Mouse (Mus musculus): Measurements from ENCODE around the gene Grap.
"Not testable (repeated sequence)": the region's sequence is repeated elsewhere in the genome, so short reads cannot be mapped to it uniquely, and the experiment has no call there.

The Grap gene

GRCm38 (mm10) chr11:61652686-61653447, at the start of gene Grap:
TSS of gene Grap (plus strand) at chr11:61653265.
- in situ Hi-C loops (cut with MboI, MseI) = loop anchor here (10.0 kb wide), 1 partner anchor 718 kb away; the partner anchor contains the start of gene Map2k3

DNA sequence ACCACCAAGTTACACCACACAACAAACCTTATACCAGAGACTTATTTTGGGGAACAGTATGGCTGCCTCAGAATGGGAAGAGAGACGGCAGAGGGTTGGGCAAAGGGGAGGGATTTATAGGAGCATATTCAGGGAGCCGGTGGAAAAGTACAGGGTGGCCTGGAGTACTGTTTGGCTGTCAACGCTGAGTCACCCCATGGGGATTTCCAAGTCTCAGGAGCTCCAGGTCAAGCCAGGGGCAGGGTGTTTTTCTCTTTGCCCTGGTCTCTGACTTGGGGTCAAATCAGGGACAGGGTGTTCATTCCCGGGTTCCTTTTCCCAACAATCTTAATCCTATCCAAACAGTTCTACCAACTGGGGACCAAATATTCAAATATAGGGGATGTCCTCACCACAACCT, 45.0 kb upstream of the Grap start:
- in situ Hi-C loops (cut with MboI, MseI) = no loop called here

DNA sequence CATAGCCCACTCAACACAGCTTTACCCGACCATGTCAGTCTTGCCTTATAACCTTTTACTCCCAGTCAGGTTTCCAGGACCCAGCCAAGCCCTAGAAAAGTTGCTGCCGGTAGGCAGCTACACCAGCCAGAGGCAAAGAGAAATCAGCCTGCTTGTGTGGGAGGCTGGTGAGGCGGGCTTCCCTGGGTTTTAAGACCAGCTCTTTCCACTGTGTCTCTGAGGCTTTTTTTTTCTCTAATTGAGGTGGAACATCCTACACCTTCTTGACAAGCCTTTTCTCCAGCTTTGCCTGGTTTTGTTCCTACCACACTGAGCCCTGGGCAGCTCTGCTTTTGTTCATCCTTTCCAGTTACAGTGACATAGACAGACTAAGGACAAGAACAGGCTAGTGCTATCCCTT, 41.9 kb upstream of the Grap start:
- in situ Hi-C loops (cut with MboI, MseI) = no loop called here

DNA sequence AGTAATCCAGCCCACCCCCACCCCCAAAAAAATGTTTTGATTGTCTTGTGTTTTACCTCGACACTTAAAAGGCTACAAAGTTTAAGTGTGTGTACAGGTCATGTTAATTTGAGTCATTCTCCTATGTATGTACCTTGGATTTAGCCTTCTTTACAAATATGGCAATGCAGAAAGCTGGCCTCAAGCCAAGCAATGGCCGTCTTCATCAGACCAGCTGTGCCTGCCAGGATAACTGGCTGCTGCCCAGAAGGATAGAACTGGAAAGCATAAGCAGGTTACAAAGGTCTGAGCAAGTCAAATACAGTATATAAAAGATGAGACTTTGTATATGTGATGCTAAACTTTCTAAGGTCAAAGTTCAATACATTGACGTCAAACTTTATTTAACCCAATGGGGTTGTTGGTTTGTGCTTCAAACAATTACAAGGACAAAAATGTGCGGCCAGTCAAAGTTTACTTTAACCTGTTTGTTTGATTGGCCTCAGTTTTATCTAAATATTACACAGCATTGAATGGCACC, 40.9 kb upstream of the Grap start:
- in situ Hi-C loops (cut with MboI, MseI) = no loop called here

DNA sequence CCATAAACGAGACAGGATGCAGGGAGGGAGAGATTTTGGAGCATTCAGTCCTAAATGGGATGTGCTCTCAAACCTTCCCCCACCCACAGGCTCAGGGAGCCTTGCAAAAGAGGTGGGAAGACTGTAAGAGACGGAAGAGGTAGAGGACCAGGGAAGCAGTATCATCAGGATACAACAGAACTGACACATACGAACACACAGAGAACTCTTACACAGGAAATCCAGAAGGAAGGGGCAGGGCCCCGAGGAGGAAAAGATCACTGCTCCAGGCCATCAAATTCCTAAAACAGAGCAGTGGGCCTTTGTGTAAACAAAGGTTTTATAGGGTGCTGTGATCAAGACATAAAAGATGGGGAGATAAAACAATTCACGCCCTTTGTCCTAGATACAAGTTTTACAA, 38.7 kb upstream of the Grap start:
- in situ Hi-C loops (cut with MboI, MseI) = no loop called here

- in situ Hi-C loops (cut with MboI, MseI) = loop anchor here (5.0 kb wide), 1 partner anchor 44 kb away; no protein-coding TSS in a partner anchor
Measured at GRCm38 (mm10) chr11:61615686-61616522, 37.2 kb upstream of the Grap start.

GRCm38 (mm10) chr11:61616523-61617292, 36.4 kb upstream of the Grap start:
- in situ Hi-C loops (cut with MboI, MseI) = loop anchor here (5.0 kb wide), 1 partner anchor 44 kb away; no protein-coding TSS in a partner anchor

DNA sequence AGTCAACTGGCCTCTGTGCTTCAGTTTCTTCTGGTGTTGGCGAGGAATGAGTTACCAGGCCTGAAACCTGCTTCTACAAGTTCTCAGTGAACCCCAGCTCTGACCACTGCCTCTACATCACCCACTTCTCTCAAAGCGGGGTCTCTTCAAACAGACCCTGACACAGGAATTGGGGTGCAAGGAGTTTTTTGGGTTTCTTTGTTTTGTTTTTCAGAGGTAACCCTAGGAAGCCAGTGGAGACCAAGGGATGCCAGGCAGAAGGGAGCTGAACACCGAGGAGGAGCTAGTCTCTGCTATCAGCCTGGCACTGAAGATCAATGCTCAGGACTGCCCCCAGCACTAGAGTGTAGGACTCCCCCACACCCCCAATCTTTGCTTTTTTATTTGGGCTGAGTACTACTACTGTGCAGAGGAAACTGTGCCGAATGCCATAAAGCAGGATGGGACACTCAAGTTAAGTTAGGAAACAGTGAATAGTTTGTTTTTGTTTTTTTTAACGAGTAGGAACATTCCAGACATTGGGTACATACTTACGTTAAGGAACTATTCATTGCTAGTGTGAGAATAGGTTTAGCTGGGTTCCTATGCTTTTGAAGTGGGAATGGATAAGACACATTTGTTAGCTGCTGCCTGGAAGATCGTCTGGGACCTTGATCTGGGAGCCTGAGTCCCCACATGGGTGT, 35.6 kb upstream of the Grap start:
- in situ Hi-C loops (cut with MboI, MseI) = loop anchor here (5.0 kb wide), 1 partner anchor 45 kb away; no protein-coding TSS in a partner anchor

GRCm38 (mm10) chr11:61618131-61618530, 34.9 kb upstream of the Grap start:
- in situ Hi-C loops (cut with MboI, MseI) = loop anchor here (5.0 kb wide), 1 partner anchor 46 kb away; no protein-coding TSS in a partner anchor

DNA sequence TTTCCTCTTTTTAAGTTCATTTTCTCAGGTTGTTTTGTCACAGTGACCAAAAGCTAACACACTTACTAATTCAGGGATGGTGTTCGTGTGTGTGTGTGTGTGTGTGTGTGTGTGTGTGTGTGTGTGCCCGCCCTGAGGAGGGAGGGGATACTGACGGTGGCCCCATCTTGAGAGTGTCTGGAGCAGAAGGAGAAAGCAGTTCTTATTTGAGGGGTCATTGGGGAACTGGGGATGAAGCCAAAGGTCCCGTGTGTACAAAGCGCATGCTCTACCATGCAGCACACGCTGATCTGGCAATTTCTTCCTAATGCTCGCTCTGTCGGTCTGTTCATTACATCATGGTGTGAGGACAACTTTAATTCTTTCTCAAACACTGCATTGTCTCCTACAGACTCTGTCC, 34.5 kb upstream of the Grap start:
- in situ Hi-C loops (cut with MboI, MseI) = loop anchor here (5.0 kb wide), 1 partner anchor 46 kb away; no protein-coding TSS in a partner anchor

DNA sequence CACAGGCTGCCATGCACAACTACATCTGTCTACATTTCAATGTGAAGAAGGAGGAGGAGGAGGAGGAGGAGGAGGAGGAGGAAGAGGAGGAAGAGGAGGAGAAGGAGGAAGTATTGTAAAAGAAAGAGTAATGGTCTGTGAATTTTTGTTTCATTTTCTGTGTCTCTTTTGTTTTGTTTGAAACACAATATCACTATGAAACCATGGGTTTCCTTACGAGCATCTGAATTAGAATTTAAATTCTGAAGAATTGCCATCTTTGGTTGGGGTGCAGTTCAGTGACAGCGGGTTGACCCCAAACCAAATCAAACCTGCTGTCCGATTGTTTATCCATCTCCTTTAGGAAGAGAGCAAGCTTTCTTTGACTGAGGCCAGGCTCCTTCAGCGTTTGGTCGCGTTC, 33.7 kb upstream of the Grap start:
- in situ Hi-C loops (cut with MboI, MseI) = loop anchor here (5.0 kb wide), 1 partner anchor 47 kb away; no protein-coding TSS in a partner anchor

DNA sequence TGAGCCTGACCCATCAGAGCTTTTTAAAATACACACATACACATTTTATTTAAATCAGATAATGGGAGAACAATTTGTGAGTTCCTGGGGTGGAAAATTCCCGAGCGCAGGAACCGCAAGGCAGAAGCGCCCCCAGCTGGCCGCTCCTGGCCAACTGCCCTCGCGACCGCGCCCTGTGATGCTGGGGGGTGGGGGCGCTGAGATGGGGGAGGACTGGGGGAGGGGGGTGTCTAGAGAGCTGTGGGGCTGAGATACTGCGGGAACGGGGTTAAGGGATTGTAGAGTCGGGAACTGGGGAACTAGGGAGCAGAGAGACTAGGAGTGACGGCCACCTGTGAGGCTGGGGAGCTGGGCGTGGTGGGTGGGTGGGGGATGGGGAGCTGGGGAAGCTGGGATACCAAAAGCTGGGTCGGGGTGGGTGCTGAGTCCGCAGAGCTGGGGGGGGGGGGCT, 33.2 kb upstream of the Grap start:
- in situ Hi-C loops (cut with MboI, MseI) = loop anchor here (5.0 kb wide), 1 partner anchor 48 kb away; no protein-coding TSS in a partner anchor

GRCm38 (mm10) chr11:61620254-61620670, 32.8 kb upstream of the Grap start:
- in situ Hi-C loops (cut with MboI, MseI) = no loop called here

GRCm38 (mm10) chr11:61620762-61621161, 32.3 kb upstream of the Grap start:
- in situ Hi-C loops (cut with MboI, MseI) = no loop called here

GRCm38 (mm10) chr11:61625136-61625535, 27.9 kb upstream of the Grap start:
- in situ Hi-C loops (cut with MboI, MseI) = loop anchor here (5.0 kb wide), 1 partner anchor 92 kb away; no protein-coding TSS in a partner anchor

- in situ Hi-C loops (cut with MboI, MseI) = loop anchor here (5.0 kb wide), 1 partner anchor 91 kb away; no protein-coding TSS in a partner anchor
Measured at GRCm38 (mm10) chr11:61626509-61626908, 26.6 kb upstream of the Grap start.

GRCm38 (mm10) chr11:61629621-61630020, 23.4 kb upstream of the Grap start:
- in situ Hi-C loops (cut with MboI, MseI) = loop anchor here (5.0 kb wide), 2 partner anchors 38 to 88 kb away; no protein-coding TSS in a partner anchor

GRCm38 (mm10) chr11:61636309-61636708, 16.8 kb upstream of the Grap start:
- in situ Hi-C loops (cut with MboI, MseI) = not testable (repeated sequence)

GRCm38 (mm10) chr11:61637413-61637812, 15.7 kb upstream of the Grap start:
- in situ Hi-C loops (cut with MboI, MseI) = no loop called here

GRCm38 (mm10) chr11:61637856-61638255, 15.2 kb upstream of the Grap start:
- in situ Hi-C loops (cut with MboI, MseI) = no loop called here

Measured in regulatory T cell (primary cell).